Mouse (Mus musculus): ENCODE results near the gene Rab43. TPM values are rescaled to one million over a fixed set of nuclear protein-coding genes. Genes with fewer than 3 reads are reported as not detected.

The Rab43 gene
- polyA plus RNA-seq, 1 experiment from 2014 or later, result 4.4 TPM

GRCm38 (mm10) chr6:87789791-87790190, 22.2 kb downstream of the Rab43 start:
- peaks cover 9% of the 10 kb centered on the region; the same call in 1 of the 2 replicates for H3K36me3 ChIP-seq
- H3K4me1 ChIP-seq, result peaks cover 33% of the 10 kb centered on the region
- peak overlapping the region; percentile 49; the same call in 1 of the 2 replicates for H3K27ac ChIP-seq
- peak; percentile 70 for DNase-seq (ENCODE audit: low spot score)
- no peak overlapping the region for H3K4me3 ChIP-seq
- WGBS, result 87% methylated on average over 6 of the region's 6 CpGs
- no peaks in the 10 kb centered on the region for H3K9me3 ChIP-seq
- no peaks in the 10 kb centered on the region for H3K27me3 ChIP-seq (ENCODE audit: insufficient read depth, poor library complexity, severe bottlenecking)

DNA sequence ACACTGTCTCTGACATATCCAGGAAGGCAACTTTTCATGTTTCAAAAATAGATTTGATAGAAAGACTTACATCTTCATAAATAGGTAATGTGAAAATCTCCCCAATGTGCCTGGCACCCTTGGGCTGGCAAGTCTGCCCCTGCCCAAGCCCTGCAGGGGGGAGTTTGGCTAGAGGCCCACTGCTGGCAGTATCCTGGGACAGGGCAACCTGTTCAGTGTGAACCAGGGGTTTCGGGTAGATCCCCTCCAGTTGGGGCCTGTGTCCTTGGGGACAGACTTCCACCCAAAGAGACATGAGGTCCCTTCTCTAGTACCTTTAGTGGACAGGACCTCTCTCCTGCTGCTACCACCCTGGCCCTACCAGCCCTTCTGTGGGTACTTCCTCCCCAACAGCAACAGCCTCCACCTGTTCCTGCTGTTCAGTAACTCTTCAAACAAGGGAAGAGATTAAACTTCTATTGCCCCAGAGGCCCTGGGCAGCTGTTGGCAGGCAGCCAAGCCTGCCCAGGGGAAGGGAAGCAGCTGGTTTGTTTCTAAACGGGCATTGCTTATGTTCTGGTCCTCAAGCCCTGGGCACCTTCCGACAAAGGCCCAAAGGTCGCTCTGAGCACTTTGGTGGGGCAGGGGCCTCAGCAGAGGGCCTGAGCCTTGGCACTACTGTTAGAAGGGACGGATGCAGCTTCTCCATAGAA, 22.9 kb downstream of the Rab43 start:
- Histone ChIP-seq H3K4me3 (no peak overlapping the region), H3K27ac (no peak overlapping the region; the same call in 1 of the 2 replicates)

DNA sequence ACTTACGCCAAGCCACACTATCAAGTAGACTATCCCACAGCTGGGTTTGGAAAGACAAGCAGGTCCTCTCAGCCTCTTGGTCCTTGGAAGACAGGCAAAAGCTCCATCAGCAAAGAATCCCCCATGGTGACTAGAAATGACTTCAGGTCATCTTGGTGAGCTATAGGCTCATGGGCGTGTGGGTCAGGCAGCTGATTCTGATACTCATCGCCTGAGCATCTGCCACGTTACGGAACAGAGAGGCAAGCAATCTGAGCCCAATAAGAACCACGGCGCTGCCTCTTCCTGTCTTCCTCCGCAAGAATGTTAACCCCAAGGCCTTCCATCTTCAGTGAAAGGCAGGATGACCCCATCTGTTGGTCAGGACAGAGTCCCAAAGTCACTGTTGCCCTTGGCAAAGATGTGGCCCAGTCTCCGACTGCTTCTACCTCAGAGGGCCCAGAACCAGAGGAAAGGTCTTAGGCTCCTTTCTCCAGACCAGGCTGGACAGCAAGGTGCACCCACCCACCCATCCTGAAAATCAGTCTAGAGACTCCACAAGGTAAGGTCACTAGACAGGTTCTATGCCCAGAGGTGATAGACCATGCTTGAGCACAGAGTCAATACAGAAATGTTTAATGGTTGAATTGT, 23.6 kb downstream of the Rab43 start:
- Histone ChIP-seq H3K4me3 (no peak overlapping the region), H3K4me1 (peaks cover 25% of the 10 kb centered on the region), H3K36me3 (peaks cover 9% of the 10 kb centered on the region; the same call in 1 of the 2 replicates), H3K27ac (no peak overlapping the region), H3K9me3 (no peaks in the 10 kb centered on the region), H3K27me3 (ENCODE audit: insufficient read depth, poor library complexity, severe bottlenecking) (no peaks in the 10 kb centered on the region)
- 89% methylated on average over 9 of the region's 9 CpGs for WGBS
- DNase-seq (ENCODE audit: low spot score), result peak; percentile 58

More for the DNA sequence above, 22.9 kb downstream of the Rab43 start:
- Histone ChIP-seq H3K9me3 (no peaks in the 10 kb centered on the region), H3K27me3 (ENCODE audit: insufficient read depth, poor library complexity, severe bottlenecking) (no peaks in the 10 kb centered on the region), H3K4me1 (peaks cover 26% of the 10 kb centered on the region), H3K36me3 (peaks cover 9% of the 10 kb centered on the region; the same call in 1 of the 2 replicates)
- 63% methylated on average over 5 of the region's 5 CpGs for WGBS
- DNase-seq (ENCODE audit: low spot score), result peak; percentile 72

DNA sequence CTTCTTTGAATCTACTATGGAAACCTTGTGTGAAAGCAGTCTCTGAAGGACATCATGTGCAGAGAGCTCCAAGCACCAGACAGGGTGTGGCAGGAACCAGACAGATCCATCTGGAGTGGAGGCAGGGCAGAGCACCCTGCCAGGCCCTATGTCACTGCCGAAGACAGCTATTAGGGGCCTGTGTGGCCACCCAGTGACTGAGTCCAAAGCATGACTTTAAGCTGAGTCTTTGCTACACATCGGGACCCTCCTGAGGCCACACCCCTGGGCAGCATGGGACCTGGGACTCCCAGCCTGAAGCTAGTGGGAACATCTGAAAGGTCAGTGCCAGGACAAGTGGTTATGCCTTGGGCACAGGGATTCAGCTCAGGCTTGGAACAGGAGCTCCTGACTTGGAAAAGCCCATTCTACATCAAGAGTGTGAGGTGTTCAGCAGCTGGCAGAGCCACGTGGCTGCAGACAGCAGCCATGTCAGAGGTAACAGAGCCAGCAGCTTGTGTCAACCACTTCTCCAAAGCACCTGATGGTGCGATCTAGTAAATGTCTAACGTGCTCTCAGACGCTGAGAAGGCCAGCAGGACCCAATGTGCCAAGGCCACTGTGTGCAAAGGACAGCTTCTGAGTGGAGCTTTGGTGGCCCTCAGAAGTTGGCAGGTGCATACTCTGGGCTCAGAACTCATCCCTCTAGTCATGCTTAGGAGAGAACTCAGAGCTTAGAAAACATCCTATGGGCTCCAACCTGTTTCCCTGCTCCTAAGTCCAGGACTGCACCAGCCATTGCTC, 24.7 kb downstream of the Rab43 start:
- Histone ChIP-seq H3K27me3 (ENCODE audit: insufficient read depth, poor library complexity, severe bottlenecking) (no peaks in the 10 kb centered on the region), H3K4me1 (peaks cover 25% of the 10 kb centered on the region), H3K9me3 (no peaks in the 10 kb centered on the region), H3K27ac (no peak overlapping the region), H3K36me3 (peaks cover 5% of the 10 kb centered on the region; the same call in 1 of the 2 replicates), H3K4me3 (no peak overlapping the region)
- peak; percentile 73 for DNase-seq (ENCODE audit: low spot score)
- WGBS, result 73% methylated on average over 6 of the region's 6 CpGs

GRCm38 (mm10) chr6:87786621-87787020, 25.3 kb downstream of the Rab43 start:
- peak; percentile 70 for DNase-seq (ENCODE audit: low spot score)
- Histone ChIP-seq H3K4me3 (no peak overlapping the region), H3K27ac (no peak overlapping the region), H3K9me3 (no peaks in the 10 kb centered on the region), H3K4me1 (peaks cover 25% of the 10 kb centered on the region), H3K36me3 (no peaks in the 10 kb centered on the region), H3K27me3 (ENCODE audit: insufficient read depth, poor library complexity, severe bottlenecking) (no peaks in the 10 kb centered on the region)
- 84% methylated on average over 5 of the region's 5 CpGs for WGBS

- no peak overlapping the region for H3K27ac ChIP-seq
- DNase-seq (ENCODE audit: low spot score), result peak; percentile 25
- H3K9me3 ChIP-seq, result no peaks in the 10 kb centered on the region
- H3K36me3 ChIP-seq, result no peaks in the 10 kb centered on the region
- H3K4me3 ChIP-seq, result no peak overlapping the region
- 51% methylated on average over 8 of the region's 8 CpGs for WGBS
- H3K4me1 ChIP-seq, result peaks cover 2% of the 10 kb centered on the region
- no peaks in the 10 kb centered on the region for H3K27me3 ChIP-seq (ENCODE audit: insufficient read depth, poor library complexity, severe bottlenecking)
Observed at GRCm38 (mm10) chr6:87784033-87784432, 27.9 kb downstream of the Rab43 start.

DNA sequence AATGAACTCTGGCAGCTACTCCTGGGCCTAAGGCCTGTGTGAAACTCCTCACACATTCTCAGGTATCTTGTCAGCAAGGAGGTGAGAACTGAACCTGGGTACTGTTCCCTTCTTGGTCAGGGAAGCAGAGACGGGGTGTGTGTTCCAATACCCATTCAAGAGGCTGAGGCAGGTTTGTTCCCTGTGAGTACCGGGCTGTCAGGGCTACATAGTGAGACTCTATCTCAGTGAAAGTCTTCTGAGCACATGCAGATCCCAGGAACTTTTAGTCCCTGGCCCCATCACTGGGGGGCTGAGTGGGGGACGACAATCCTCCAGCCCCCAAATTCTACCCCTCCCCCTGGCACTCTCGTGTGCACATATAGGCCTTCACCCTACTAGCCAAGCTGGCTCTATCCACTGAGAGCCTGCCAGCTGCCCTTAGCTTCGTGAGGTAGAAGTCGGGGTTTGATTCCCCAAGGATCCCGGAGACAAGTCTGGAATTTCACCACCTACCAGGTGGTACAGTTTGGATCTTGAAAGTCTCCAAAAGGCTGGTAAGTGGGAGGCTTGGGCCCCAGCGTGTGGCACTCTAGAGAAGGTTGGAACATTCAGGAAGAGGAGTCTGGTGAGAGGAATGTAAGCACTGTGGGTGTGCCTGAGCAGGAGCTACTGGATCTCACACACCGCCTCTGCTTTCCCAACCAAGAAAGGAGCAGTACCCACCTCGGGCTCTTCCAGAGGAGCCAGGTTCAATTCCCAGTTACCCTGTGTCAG, 31.2 kb downstream of the Rab43 start:
- H3K36me3 ChIP-seq, result no peaks in the 10 kb centered on the region
- no peak overlapping the region for H3K27ac ChIP-seq
- WGBS, result 76% methylated on average over 10 of the region's 10 CpGs
- peak; percentile 70 for DNase-seq (ENCODE audit: low spot score)
- no peaks in the 10 kb centered on the region for H3K27me3 ChIP-seq (ENCODE audit: insufficient read depth, poor library complexity, severe bottlenecking)
- H3K4me1 ChIP-seq, result peaks cover 12% of the 10 kb centered on the region
- H3K9me3 ChIP-seq, result no peaks in the 10 kb centered on the region
- no peak overlapping the region for H3K4me3 ChIP-seq

- DNase-seq (ENCODE audit: low spot score), result peak; percentile 69
- Histone ChIP-seq H3K4me3 (no peak overlapping the region), H3K9me3 (no peaks in the 10 kb centered on the region), H3K36me3 (no peaks in the 10 kb centered on the region), H3K27me3 (ENCODE audit: insufficient read depth, poor library complexity, severe bottlenecking) (no peaks in the 10 kb centered on the region), H3K27ac (0 out of 2 replicates have a peak overlapping the region, but pooled peaks have one; percentile 65), H3K4me1 (peaks cover 12% of the 10 kb centered on the region)
- WGBS, result 83% methylated on average over 11 of the region's 11 CpGs
Observed at GRCm38 (mm10) chr6:87779174-87780165, 32.5 kb downstream of the Rab43 start.

DNA sequence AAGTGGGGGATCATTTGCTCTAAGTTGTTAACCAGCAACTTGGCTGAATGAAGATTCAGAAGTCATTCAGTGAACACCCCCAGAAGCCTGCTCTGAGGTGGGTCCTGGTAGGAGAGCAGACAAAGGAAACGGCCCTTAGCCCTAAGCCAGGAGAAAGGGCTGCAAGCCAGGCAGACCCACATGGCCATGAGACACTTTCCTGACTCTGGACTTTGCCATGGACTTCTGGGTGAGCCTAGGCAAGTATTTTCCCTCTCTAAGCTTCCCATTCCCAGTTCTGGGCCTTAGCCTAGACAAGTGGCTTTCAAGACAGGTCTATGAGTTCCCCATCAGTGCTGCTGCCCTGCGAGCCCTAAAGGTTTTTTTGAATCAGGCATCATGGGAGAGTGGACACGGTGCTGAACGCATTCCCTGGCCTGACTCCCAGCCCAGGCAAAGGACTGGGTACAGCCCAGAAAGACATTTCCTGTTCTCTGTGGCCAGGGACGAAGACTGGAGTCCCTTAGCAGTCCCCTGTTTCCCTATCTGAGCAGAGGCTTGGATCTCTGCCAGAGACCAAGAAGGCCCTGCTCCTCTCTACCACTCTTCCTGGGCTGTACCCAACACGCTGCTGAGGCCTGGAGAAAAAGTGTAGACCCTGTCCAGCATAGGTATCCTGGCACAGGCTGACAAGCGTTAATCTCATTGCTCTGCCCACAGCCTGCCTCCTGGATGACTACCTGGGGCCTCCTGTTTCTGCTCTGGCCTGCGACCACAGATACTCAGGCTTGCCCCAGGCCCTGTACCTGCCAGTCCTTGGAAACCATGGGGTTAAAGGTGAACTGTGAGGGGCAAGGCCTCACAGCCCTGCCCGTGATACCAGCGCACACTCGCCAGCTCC, 33.4 kb downstream of the Rab43 start:
- no peaks in the 10 kb centered on the region for H3K36me3 ChIP-seq
- 67% methylated on average over 11 of the region's 11 CpGs for WGBS

GRCm38 (mm10) chr6:87777842-87778241, 34.1 kb downstream of the Rab43 start, which contains the start of gene Gp9:
Gp9 (plus strand) TSS chr6:87778072.
- no peak within 1 kb of the TSS for H3K4me3 ChIP-seq

More for the DNA sequence above, 33.4 kb downstream of the Rab43 start:
- peak overlapping the region; percentile 65; the same call in 1 of the 2 replicates for H3K27ac ChIP-seq
- no peak overlapping the region for H3K4me3 ChIP-seq
- H3K4me1 ChIP-seq, result peaks cover 12% of the 10 kb centered on the region
- H3K9me3 ChIP-seq, result no peaks in the 10 kb centered on the region
- peak; percentile 72 for DNase-seq (ENCODE audit: low spot score)
- H3K27me3 ChIP-seq (ENCODE audit: insufficient read depth, poor library complexity, severe bottlenecking), result no peaks in the 10 kb centered on the region

GRCm38 (mm10) chr6:87776663-87777062, 35.3 kb downstream of the Rab43 start:
- H3K4me1 ChIP-seq, result peaks cover 12% of the 10 kb centered on the region
- H3K27ac ChIP-seq, result no peak overlapping the region
- WGBS, result 88% methylated on average over 1 of the region's 1 CpGs
- H3K9me3 ChIP-seq, result no peaks in the 10 kb centered on the region
- H3K4me3 ChIP-seq, result no peak overlapping the region
- H3K27me3 ChIP-seq (ENCODE audit: insufficient read depth, poor library complexity, severe bottlenecking), result no peaks in the 10 kb centered on the region
- peak; percentile 76 for DNase-seq (ENCODE audit: low spot score)
- no peaks in the 10 kb centered on the region for H3K36me3 ChIP-seq

More at GRCm38 (mm10) chr6:87777842-87778241, 34.1 kb downstream of the Rab43 start, which contains the start of gene Gp9:
- Histone ChIP-seq H3K9me3 (no peaks in the 10 kb centered on the region), H3K4me1 (peaks cover 12% of the 10 kb centered on the region), H3K36me3 (no peaks in the 10 kb centered on the region), H3K27ac (peak within 1 kb of the TSS; percentile 65; the same call in 1 of the 2 replicates), H3K27me3 (ENCODE audit: insufficient read depth, poor library complexity, severe bottlenecking) (no peaks in the 10 kb centered on the region)
- DNase-seq (ENCODE audit: low spot score), result no peak
- WGBS, result 57% methylated on average over 2 of the region's 2 CpGs
